Mouse (Mus musculus) bone marrow, adult 2 months (tissue): ENCODE data around the gene Atxn1.

Experiments used
- CTCF ChIP-seq: fragments of 200-500 bp; IDR thresholded peaks from 2 replicates; pipeline ENCODE4 v1.5.1; 2011; ENCODE audit warnings: low read length, control low read depth; ENCODE audit not compliant: control insufficient read depth, insufficient read depth
- POLR2A ChIP-seq: fragments of 200-500 bp; IDR thresholded peaks from 2 replicates; pipeline ENCODE4 v1.6.1; 2011; ENCODE audit warnings: low read depth, mild to moderate bottlenecking, control low read depth, low read length, borderline replicate concordance; ENCODE audit not compliant: control insufficient read depth

DNA sequence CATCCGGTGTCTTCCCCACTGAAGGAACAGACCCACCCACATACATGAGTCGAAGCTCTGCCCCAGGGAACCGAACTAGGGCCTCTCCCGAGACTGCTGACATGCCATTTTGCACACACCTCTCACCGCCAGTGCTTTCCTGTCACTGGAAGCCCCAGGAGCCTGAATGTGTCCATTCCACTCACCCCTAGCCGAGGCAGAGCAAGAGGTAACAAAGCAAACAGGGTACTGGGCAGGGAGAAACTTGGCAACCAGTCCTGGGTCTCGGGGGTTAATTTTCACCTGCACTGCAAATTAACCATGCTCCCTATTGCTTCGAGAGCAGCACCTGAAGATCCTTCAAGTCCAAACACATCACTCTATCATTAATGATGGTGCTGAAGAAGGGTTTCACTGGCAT, 64.0 kb downstream of the Atxn1 start:
- no peak for TF ChIP-seq CTCF
- TF ChIP-seq POLR2A: no peak
